In genomic region chr9:13613325-13614268, GRCm38 (mm10) we compare ENCODE assay signal across 10 mouse cellular contexts.
DNase-seq lines count a peak whose midpoint lies in the region; ATAC-seq and TF ChIP-seq lines count a peak whose summit lies in the region.
"Had no signal": no experiment of that assay in that cellular context is flagged by ENCODE, and none has a peak within 500 bp of the region (broad histone marks: within the 10 kb centered on the region; RNA-seq: fewer than 3 reads in every experiment).

No protein-coding gene starts in this region.

- intact Hi-C loops in gastrocnemius, adult 2 months (cut with DNase I), result no loop called here

- H3K4me3 ChIP-seq in hindbrain, embryonic 16.5 days (ENCODE audit: low read length), result no peak overlapping the region
- no peak overlapping the region for H3K4me3 ChIP-seq in midbrain, embryonic 12.5 days
- H3K4me3 ChIP-seq in gastrocnemius, adult 2 months, result no peak overlapping the region

- H3K4me1 ChIP-seq in hindbrain, embryonic 16.5 days (ENCODE audit: control insufficient read depth, insufficient read depth, low read depth, low read length), result peaks cover 19% of the 10 kb centered on the region
- peaks cover 15% of the 10 kb centered on the region for H3K4me1 ChIP-seq in midbrain, embryonic 12.5 days

- no peaks in the 10 kb centered on the region for H3K36me3 ChIP-seq in hindbrain, embryonic 16.5 days (ENCODE audit: control insufficient read depth, insufficient read depth, low read length)
- no peaks in the 10 kb centered on the region for H3K36me3 ChIP-seq in midbrain, embryonic 12.5 days

- H3K4me2 ChIP-seq in hindbrain, embryonic 16.5 days (ENCODE audit: low read length), result no peak overlapping the region
- H3K4me2 ChIP-seq in midbrain, embryonic 12.5 days (replicated peaks), result no peak overlapping the region

- H3K27ac ChIP-seq in hindbrain, embryonic 16.5 days (ENCODE audit: low read depth, low read length), result peak overlapping the region; percentile 35; the same call in 1 of the 2 replicates
- no peak overlapping the region for H3K27ac ChIP-seq in midbrain, embryonic 12.5 days (replicated peaks)
- H3K27ac ChIP-seq in gastrocnemius, adult 2 months, result no peak overlapping the region

- 43% methylated on average over 8 of the region's 8 CpGs for WGBS in hindbrain, embryonic 16.5 days
- 51% methylated on average over 8 of the region's 8 CpGs for whole genome bisulfite sequencing in midbrain, embryonic 12.5 days

- no peak for TF ChIP-seq CTCF in gastrocnemius, adult 2 months (IDR thresholded peaks at IDR 0.05)

- peak; percentile 2 for DNase-seq in ES-CJ7 (ENCODE audit: low read depth, low spot score)
- DNase-seq in embryo, embryonic 9.5 days (ENCODE audit: extremely low spot score), result peak; percentile 34
- no peak for DNase-seq in layer of hippocampus, postnatal 10 days (ENCODE audit: low spot score in 2 of 2)
- DNase-seq in gastrocnemius, adult 2 months, result no peak
- DNase-seq in testis, postnatal 10 days (ENCODE audit: low spot score), result no peak
- DNase-seq: cerebellum, postnatal 25 days; heart, postnatal 4 days had no signal

- no peak overlapping the region for H3K9ac ChIP-seq in hindbrain, embryonic 16.5 days (ENCODE audit: low read depth, low read length)
- H3K9ac ChIP-seq in midbrain, embryonic 12.5 days (replicated peaks), result no peak overlapping the region; the same call in 1 of the 2 replicates

- ATAC-seq in hindbrain, embryonic 16.5 days, result peak; percentile 60; the same call in 1 of the 2 replicates
- 0 out of 2 replicates have a peak, but pooled peaks have one; percentile 50 for ATAC-seq in midbrain, embryonic 12.5 days (ENCODE audit: low FRiP score, low read depth)
- ATAC-seq in erythroid progenitor cell, adult 5-6 weeks (replicated peaks; ENCODE audit: low FRiP score, poor library complexity, severe bottlenecking), result no peak

- no peaks in the 10 kb centered on the region for H3K27me3 ChIP-seq in hindbrain, embryonic 16.5 days (replicated peaks; ENCODE audit: control insufficient read depth, insufficient read depth, low read length)
- H3K27me3 ChIP-seq in midbrain, embryonic 12.5 days, result no peaks in the 10 kb centered on the region

- no peaks in the 10 kb centered on the region for H3K9me3 ChIP-seq in hindbrain, embryonic 16.5 days (ENCODE audit: control insufficient read depth, low read length)
- H3K9me3 ChIP-seq in midbrain, embryonic 12.5 days, result no peaks in the 10 kb centered on the region

Comparison
In these comparisons a context has a peak if more than half of its experiments do, and no peak if none do; other contexts are left out.
1. DNase-seq: peak in ES-CJ7 (single experiment) and embryo, embryonic 9.5 days (single experiment); none in layer of hippocampus, postnatal 10 days (0 of 2), gastrocnemius, adult 2 months (single experiment) and testis, postnatal 10 days (single experiment).